Mouse (Mus musculus) CH12.LX (cell line): ENCODE measurements around the gene Hist1h3f. TPM values are rescaled to one million over a fixed set of nuclear protein-coding genes. Genes with fewer than 3 reads are reported as not detected.
A peak's percentile ranks its signal among the peaks of the same experiment; 100 is the strongest.
"Not testable (repeated sequence)": the region's sequence is repeated elsewhere in the genome, so short reads cannot be mapped to it uniquely, and the experiment has no call there.

Source experiments
- DNase-seq: peaks from one replicate; pipeline ENCODE4 v3.0.0-alpha.2; 2013; ENCODE audit errors: extremely low read depth
- H3K27ac ChIP-seq: 2 replicates; pipeline ENCODE4 v1.5.1; 2012; ENCODE audit warnings: low read depth, mild to moderate bottlenecking, control low read depth, moderate library complexity; ENCODE audit not compliant: insufficient read depth
- H3K27me3 ChIP-seq: replicated peaks from 2 replicates; pipeline ENCODE3; 2012; ENCODE audit warnings: inconsistent platforms
- H3K36me3 ChIP-seq, 2 experiments: replicated peaks in 1 of 2; 2 replicates each; pipeline versions ENCODE3 to v1.6.1; 2012; ENCODE audit warnings: inconsistent platforms in 1 of 2, low read length in 1 of 2, mild to moderate bottlenecking in 1 of 2, mixed read lengths in 1 of 2, moderate library complexity in 1 of 2; ENCODE audit not compliant: control insufficient read depth in 1 of 2, insufficient read depth in 1 of 2
- H3K4me1 ChIP-seq, 2 experiments: 2 replicates each; pipeline ENCODE4 v1.6.1; 2012; ENCODE audit warnings: inconsistent platforms in 1 of 2, moderate library complexity in 1 of 2; ENCODE audit not compliant: insufficient read depth in 2 of 2, control insufficient read depth in 1 of 2
- H3K4me2 ChIP-seq: 2 replicates; pipeline ENCODE4 v1.6.1; 2012; ENCODE audit warnings: low read depth, mild to moderate bottlenecking, control low read depth; ENCODE audit not compliant: poor library complexity, insufficient read depth, severe bottlenecking
- H3K4me3 ChIP-seq, 3 experiments: fragments of 150-350 bp in 1 of 3; sonication (generic) in 1 of 3; replicated peaks in 1 of 3; 2 replicates each; pipeline versions ENCODE3 to v1.5.1; 2011 to 2012; ENCODE audit warnings: low read depth in 2 of 3, low read length in 2 of 3, mild to moderate bottlenecking in 2 of 3, moderate library complexity in 2 of 3, control low read depth in 1 of 3, improper control_type of control experiment in 1 of 3, inconsistent platforms in 1 of 3, mixed read lengths in 1 of 3; ENCODE audit not compliant: poor library complexity in 1 of 3
- H3K79me2 ChIP-seq: replicated peaks from 2 replicates; pipeline ENCODE4 v1.6.1; 2012; ENCODE audit warnings: mild to moderate bottlenecking, moderate library complexity; ENCODE audit not compliant: control insufficient read depth, poor library complexity, insufficient read depth, severe bottlenecking; ENCODE audit errors: extremely low read depth
- H3K9ac ChIP-seq: 2 replicates; pipeline ENCODE4 v1.6.1; 2012; ENCODE audit warnings: low read depth, mild to moderate bottlenecking, control low read depth, moderate library complexity; ENCODE audit not compliant: insufficient read depth
- H3K9me3 ChIP-seq: replicated peaks from 2 replicates; pipeline ENCODE3; 2012; ENCODE audit warnings: low read length, inconsistent platforms, mixed read lengths
- EP300 ChIP-seq: IDR thresholded peaks from 2 replicates; pipeline ENCODE4 v1.6.1; 2011; ENCODE audit warnings: low read length, improper control_type of control experiment
- JUND ChIP-seq: conservative IDR thresholded peaks from 2 replicates; pipeline ENCODE4 v1.6.1; 2011; ENCODE audit warnings: low read depth, low read length, improper control_type of control experiment
- MAX ChIP-seq: IDR thresholded peaks from 2 replicates; pipeline ENCODE4 v1.6.1; 2011; ENCODE audit warnings: low read length, improper control_type of control experiment
- TBP ChIP-seq: conservative IDR thresholded peaks from 2 replicates; pipeline ENCODE4 v1.6.1; 2011; ENCODE audit warnings: low read depth, low read length, improper control_type of control experiment
- TCF12 ChIP-seq: IDR thresholded peaks from 2 replicates; pipeline ENCODE4 v1.6.1; 2014; ENCODE audit warnings: low read depth, mild to moderate bottlenecking, inconsistent platforms, low read length, improper control_type of control experiment
- ZNF384 ChIP-seq: IDR thresholded peaks from 2 replicates; pipeline ENCODE4 v1.6.1; 2012; ENCODE audit warnings: low read depth, low read length, improper control_type of control experiment, inconsistent platforms
- dilution Hi-C: fragments of 300-500 bp; cut with MboI; formaldehyde crosslinking; loops from 2 replicates; pipeline ENCODE4 v1.14.3; 2020; ENCODE audit warnings: low sequenced_read_pairs; ENCODE audit not compliant: extremely low pct_unique_long_range_greater_than_20kb, extremely low pct_ligation_motif_present
- in situ Hi-C: fragments of 300-500 bp; cut with MboI; formaldehyde crosslinking; loops from 3 replicates; pipeline ENCODE4 v1.14.3; 2019; ENCODE audit warnings: low sequenced_read_pairs, low pct_ligation_motif_present, low pct_unique_long_range_greater_than_20kb, mixed read lengths
- polyA plus RNA-seq: library from polyadenylated mRNA; unstranded; fragments of >175 nt; gene quantifications from 2 replicates; pipeline ENCODE4 v1.2.1, GENCODE M21; 2012; ENCODE audit warnings: low read depth; ENCODE audit not compliant: insufficient read length
- total RNA-seq, 2 experiments: library from RNA; depleted of rRNA; stranded (reverse); fragments of 300-350 nt in 1 of 2; fragments of >200 nt in 1 of 2; gene quantifications; 2 replicates each; pipeline ENCODE4 v1.2.3; 2012 to 2014

Gene Hist1h3f
- total and polyA plus RNA-seq, 3 experiments = 0.30 to 553 (median 8.0) TPM

DNA sequence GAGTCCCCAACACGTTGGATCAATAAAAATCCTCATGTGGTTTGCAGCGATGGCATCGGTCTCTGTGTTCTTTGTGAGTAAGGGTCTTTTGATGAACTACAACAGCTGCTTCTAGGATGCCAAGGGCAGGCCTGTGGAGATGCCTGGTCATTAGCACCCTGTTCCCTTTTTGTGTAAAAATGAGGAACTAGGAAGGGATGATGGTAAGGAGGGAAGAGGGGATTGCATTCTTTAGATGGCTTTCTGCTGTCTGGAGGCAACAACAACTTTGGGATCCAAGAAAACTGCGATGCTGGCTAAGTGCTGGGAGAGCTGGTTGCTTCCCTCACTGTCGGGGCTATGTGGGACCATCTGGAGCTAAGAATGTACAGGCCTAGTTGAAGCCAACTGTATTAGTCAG is 5.6 kb upstream of the Hist1h3f start:
- TF ChIP-seq TCF12 (no peak), MAX (no peak), EP300 (no peak)
- TF ChIP-seq, all 38 proteins: peak for 0
- H3K79me2 ChIP-seq = no peaks in the 10 kb centered on the region
- H3K27ac ChIP-seq = peak overlapping the region; percentile 56
- H3K9me3 ChIP-seq = no peaks in the 10 kb centered on the region
- H3K4me2 ChIP-seq = peak overlapping the region; percentile 46
- H3K4me3 ChIP-seq = peak overlapping the region in 2 of 3 experiments; percentile 18 to 25
- H3K27me3 ChIP-seq = no peaks in the 10 kb centered on the region
- no peaks in the 10 kb centered on the region for H3K36me3 ChIP-seq
- peak overlapping the region; percentile 48 for H3K9ac ChIP-seq
- DNase-seq = no peak
- H3K4me1 ChIP-seq = peaks cover 7 to 48% of the 10 kb centered on the region in 2 experiments; a peak in 3 of 4 replicates
- dilution Hi-C loops (no loop called here), in situ Hi-C loops (no loop called here)

DNA sequence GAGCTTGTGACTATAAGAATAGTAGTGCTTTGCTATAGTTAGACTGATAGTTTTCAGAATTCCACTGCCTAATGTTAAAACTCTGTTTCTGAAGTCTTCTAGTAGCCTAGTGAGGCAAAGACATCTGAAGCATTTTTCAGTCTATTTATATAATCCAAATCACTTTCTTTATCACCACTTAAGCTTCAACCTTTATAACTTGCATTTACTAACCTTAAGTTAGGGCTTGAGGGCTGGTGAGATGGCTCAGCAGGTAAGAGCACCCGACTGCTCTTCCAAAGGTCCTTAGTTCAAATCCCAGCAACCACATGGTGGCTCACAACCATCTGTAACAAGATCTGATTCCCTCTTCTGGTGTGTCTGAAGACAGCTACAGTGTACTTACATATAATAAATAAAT is 4.0 kb upstream of the Hist1h3f start:
- H3K79me2 ChIP-seq, in situ Hi-C loops, dilution Hi-C loops, H3K9me3 ChIP-seq, H3K27me3 ChIP-seq, DNase-seq, H3K4me3 ChIP-seq, H3K4me2 ChIP-seq, H3K27ac ChIP-seq, H3K36me3 ChIP-seq: not testable (repeated sequence)
- Histone ChIP-seq H3K9ac (peak overlapping the region; percentile 26; the same call in 1 of the 2 replicates), H3K4me1 (peaks cover 7 to 48% of the 10 kb centered on the region in 2 experiments; a peak in 3 of 4 replicates)
- peak; percentile 84 for TF ChIP-seq TBP

DNA sequence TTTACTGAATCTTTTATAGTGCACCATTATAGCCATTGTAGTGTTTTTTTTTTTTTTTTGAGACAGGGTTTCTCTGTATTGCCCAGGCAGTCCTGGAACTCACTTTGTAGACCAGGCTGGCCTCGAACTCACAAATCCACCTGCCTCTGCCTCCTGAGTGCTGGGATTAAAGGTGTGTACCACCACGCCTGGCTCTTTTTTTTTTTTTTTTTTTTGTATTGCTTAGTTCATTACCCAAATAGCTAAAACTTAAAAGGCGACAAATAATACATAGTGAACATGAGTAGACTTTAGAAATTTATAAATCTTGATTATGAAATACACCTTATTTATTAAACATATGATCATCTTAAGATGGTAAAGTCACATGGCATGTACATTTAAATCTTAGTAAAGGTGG is 2.4 kb upstream of the Hist1h3f start:
- H3K9ac ChIP-seq = peak overlapping the region; percentile 97; the same call in 1 of the 2 replicates
- dilution Hi-C loops = no loop called here

More for the DNA sequence above, 2.4 kb upstream of the Hist1h3f start:
- H3K4me1 ChIP-seq = peaks cover 7 to 44% of the 10 kb centered on the region in 2 experiments; a peak in 3 of 4 replicates
- no peak overlapping the region for H3K4me3 ChIP-seq
- peak overlapping the region; percentile 56; the same call in 1 of the 2 replicates for H3K4me2 ChIP-seq
- H3K36me3 ChIP-seq = no peaks in the 10 kb centered on the region
- no peaks in the 10 kb centered on the region for H3K9me3 ChIP-seq
- no peak for DNase-seq
- no peak overlapping the region for H3K27ac ChIP-seq
- H3K27me3 ChIP-seq = no peaks in the 10 kb centered on the region
- H3K79me2 ChIP-seq = no peaks in the 10 kb centered on the region
- in situ Hi-C loops = no loop called here
- TF ChIP-seq ZNF384 = peak; percentile 78
- TF ChIP-seq JUND = no peak
